Mouse (Mus musculus): Measurements from ENCODE around the gene Atxn1.

DNA sequence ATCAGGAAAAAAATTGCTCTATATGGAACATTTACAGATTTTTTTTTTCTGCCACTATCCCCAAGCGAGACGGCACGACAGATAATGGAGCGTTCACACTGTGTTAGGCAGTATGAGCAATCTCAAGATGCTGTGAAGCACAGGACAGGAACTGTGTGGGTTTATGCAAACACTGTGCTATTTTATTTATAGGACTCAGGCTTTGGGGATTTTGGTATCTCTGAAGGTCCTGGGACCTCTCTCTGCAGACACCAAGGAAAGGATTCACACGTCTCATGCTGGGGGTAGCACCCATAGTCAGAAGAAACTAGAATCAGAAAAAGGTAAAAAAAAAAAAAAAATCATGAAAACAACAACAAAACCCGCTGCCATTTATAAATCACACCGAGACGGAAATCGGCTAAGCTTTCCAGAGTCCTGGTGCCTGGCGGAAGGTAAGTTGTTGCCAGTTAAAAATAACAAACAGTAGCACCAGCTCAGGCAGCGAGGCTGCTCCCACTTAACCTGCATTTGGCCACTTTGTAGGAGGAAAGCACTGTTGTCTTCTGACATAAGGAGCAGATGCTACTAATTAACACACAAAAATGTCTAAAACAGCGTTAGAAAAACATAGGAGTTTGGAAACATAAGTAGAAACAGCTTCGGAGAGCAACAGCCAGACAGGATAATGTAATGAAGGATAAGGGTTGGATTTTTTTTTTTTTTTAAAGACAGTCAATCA is 102.8 kb downstream of the Atxn1 start:
- TF ChIP-seq CTCF (IDR thresholded peaks at IDR 0.05; ENCODE audit: extremely low read depth, insufficient read depth, low read length), result no peak
- no peak for TF ChIP-seq POLR2A (IDR thresholded peaks at IDR 0.05; ENCODE audit: extremely low read depth, insufficient read depth, low read length)

Data from cortical plate, adult 2 months (tissue).